Mouse (Mus musculus) liver, adult (tissue): ENCODE measurements around the gene Mab21l3.

ENCODE experiments used
- GATA4 ChIP-seq: IDR thresholded peaks from 2 replicates; pipeline ENCODE4 v1.6.1; 2014; ENCODE audit warnings: mild to moderate bottlenecking, low read length; ENCODE audit not compliant: insufficient replicate concordance

Mab21l3 gene

GRCm38 (mm10) chr3:101814790-101815189 lies 34.0 kb downstream of the Mab21l3 start:
- TF ChIP-seq GATA4: no peak

GRCm38 (mm10) chr3:101812341-101812962 lies 36.3 kb downstream of the Mab21l3 start:
- TF ChIP-seq GATA4: no peak

- no peak for TF ChIP-seq GATA4
Measured at GRCm38 (mm10) chr3:101811931-101812330, 36.8 kb downstream of the Mab21l3 start.

GRCm38 (mm10) chr3:101807646-101808045 lies 41.1 kb downstream of the Mab21l3 start:
- TF ChIP-seq GATA4: no peak

- TF ChIP-seq GATA4: no peak
Measured at GRCm38 (mm10) chr3:101806941-101807340, 41.8 kb downstream of the Mab21l3 start.

GRCm38 (mm10) chr3:101806149-101806548 lies 42.6 kb downstream of the Mab21l3 start:
- TF ChIP-seq GATA4: no peak

- TF ChIP-seq GATA4: no peak
Measured at GRCm38 (mm10) chr3:101805562-101806004, 43.2 kb downstream of the Mab21l3 start.

- no peak for TF ChIP-seq GATA4
Measured at GRCm38 (mm10) chr3:101804971-101805561, 43.7 kb downstream of the Mab21l3 start.

GRCm38 (mm10) chr3:101804331-101804730 lies 44.4 kb downstream of the Mab21l3 start:
- no peak for TF ChIP-seq GATA4

GRCm38 (mm10) chr3:101803764-101804163 lies 45.0 kb downstream of the Mab21l3 start:
- TF ChIP-seq GATA4: no peak

- no peak for TF ChIP-seq GATA4
Measured at GRCm38 (mm10) chr3:101802746-101803145, 46.0 kb downstream of the Mab21l3 start.

- no peak for TF ChIP-seq GATA4
Measured at GRCm38 (mm10) chr3:101800596-101801018, 48.2 kb downstream of the Mab21l3 start.

- TF ChIP-seq GATA4: no peak
Measured at GRCm38 (mm10) chr3:101799852-101800595, 48.7 kb downstream of the Mab21l3 start.

- TF ChIP-seq GATA4: no peak
Measured at GRCm38 (mm10) chr3:101797830-101798709, 50.7 kb downstream of the Mab21l3 start.

GRCm38 (mm10) chr3:101796212-101796611 lies 52.5 kb downstream of the Mab21l3 start:
- TF ChIP-seq GATA4: no peak

- TF ChIP-seq GATA4: no peak
Measured at GRCm38 (mm10) chr3:101795387-101796039, 53.2 kb downstream of the Mab21l3 start.
